Mouse (Mus musculus) midbrain, embryonic 14.5 days (tissue): ENCODE results near the gene Zfp84. TPM values are rescaled to one million over a fixed set of nuclear protein-coding genes. Genes with fewer than 3 reads are reported as not detected.
"Not testable (repeated sequence)": the region's sequence is repeated elsewhere in the genome, so short reads cannot be mapped to it uniquely, and the experiment has no call there.

Experiments used
- ATAC-seq: fragments of 200-750 bp; cut with Nextera tagmentation; 2 replicates; pipeline ENCODE4 v1.8.0; 2017; ENCODE audit warnings: moderate number of reproducible peaks, moderate library complexity; ENCODE audit not compliant: low FRiP score, low TSS enrichment
- DNase-seq: peaks from one replicate; pipeline ENCODE4 v3.0.0-alpha.2; 2015
- H3K27ac ChIP-seq: fragments of 300-500 bp; sonication (generic); replicated peaks from 2 replicates; pipeline ENCODE4 v1.5.1; 2014; ENCODE audit warnings: mild to moderate bottlenecking, low read depth, low read length, moderate library complexity
- H3K27me3 ChIP-seq: fragments of 300-500 bp; sonication (generic); 2 replicates; pipeline ENCODE4 v1.6.1; 2014; ENCODE audit warnings: low read length, control low read depth, mixed read lengths; ENCODE audit not compliant: control insufficient read depth, insufficient read depth
- H3K36me3 ChIP-seq: fragments of 300-500 bp; sonication (generic); 2 replicates; pipeline ENCODE4 v1.6.1; 2014; ENCODE audit warnings: low read length, control low read depth; ENCODE audit not compliant: control insufficient read depth, insufficient read depth
- H3K4me1 ChIP-seq: fragments of 300-500 bp; sonication (generic); 2 replicates; pipeline ENCODE4 v1.6.1; 2014; ENCODE audit warnings: mild to moderate bottlenecking, antibody characterized with exemption, low read length, control low read depth; ENCODE audit not compliant: control insufficient read depth, insufficient read depth
- H3K4me2 ChIP-seq: fragments of 300-500 bp; sonication (generic); 2 replicates; pipeline ENCODE4 v1.6.1; 2014; ENCODE audit warnings: mild to moderate bottlenecking, low read length, moderate library complexity
- H3K4me3 ChIP-seq: fragments of 300-500 bp; sonication (generic); replicated peaks from 2 replicates; pipeline ENCODE4 v1.5.1; 2014; ENCODE audit warnings: low read depth, low read length
- H3K9ac ChIP-seq: fragments of 300-500 bp; sonication (generic); replicated peaks from 2 replicates; pipeline ENCODE4 v1.6.1; 2014; ENCODE audit warnings: mild to moderate bottlenecking, low read length, moderate library complexity
- H3K9me3 ChIP-seq: fragments of 300-500 bp; sonication (generic); 2 replicates; pipeline ENCODE4 v1.6.1; 2016; ENCODE audit warnings: low read length, control low read depth, mixed read lengths; ENCODE audit not compliant: control insufficient read depth
- WGBS: fragments of 180-500 bp; shearing (Covaris S2); extraction: QIAGEN DNeasy Blood & Tissue Kit; methylation state at CpG from one replicate; pipeline ENCODE4 v1.1.7; 2014; 5-methylcytosine and 5-hydroxymethylcytosine counted together
- polyA plus RNA-seq: library from polyadenylated mRNA; unstranded; fragments of >200 nt; fragmentation: Nextera tagmentation; extraction: Ambion mirVana; gene quantifications from 2 replicates; pipeline ENCODE4 v1.2.1, GENCODE M21; 2014

Gene Zfp84
- polyA plus RNA-seq = 20.0 and 21.0 TPM in 2 replicates

DNA sequence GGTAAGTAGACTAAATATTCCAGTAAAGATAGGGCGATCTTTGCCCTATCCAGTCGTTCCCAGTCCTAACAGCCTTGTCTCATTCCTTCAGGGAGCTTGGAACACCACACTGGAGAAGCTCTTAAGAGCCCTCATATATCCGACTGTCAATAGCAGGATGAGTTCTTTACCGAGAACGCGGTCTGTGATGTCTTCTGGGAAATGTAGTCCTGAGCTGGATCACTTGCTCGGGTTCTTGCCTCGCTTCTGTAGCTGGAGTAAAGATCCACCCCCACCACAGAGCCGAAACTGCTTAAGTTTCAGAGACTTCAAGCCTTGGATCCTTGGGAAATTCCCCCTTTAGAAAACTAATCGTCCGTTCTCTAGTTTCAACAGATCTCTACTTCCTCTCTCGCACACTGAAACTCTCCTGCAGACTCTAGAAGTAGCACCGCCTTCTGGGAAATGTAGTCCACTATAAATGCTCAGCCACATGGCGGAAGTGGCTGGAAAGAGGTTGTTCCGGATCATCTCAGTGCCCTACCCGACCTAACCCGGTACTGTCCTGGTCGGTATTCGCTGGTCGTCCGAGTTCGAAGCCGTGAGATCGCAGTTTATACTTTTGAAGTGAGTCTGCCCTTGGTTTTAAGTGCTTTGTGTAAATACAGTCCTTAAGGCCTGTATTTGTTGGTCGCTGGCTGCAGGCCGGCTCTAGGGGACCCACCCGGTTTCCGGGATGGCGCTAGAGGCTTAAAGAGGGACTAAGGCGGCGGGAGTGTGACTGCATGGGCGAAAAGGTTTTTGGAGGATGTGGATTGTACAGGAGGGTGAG lies at the start of gene Zfp84:
Gene Zfp84 (plus strand): TSS at position 463 of the 811 bp plus-strand sequence.
- Histone ChIP-seq H3K27ac (peak within 1 kb of the TSS; percentile 66), H3K4me1 (peaks cover 10% of the 10 kb centered on the region), H3K4me3 (peak within 1 kb of the TSS; percentile 63), H3K36me3 (peaks cover 13% of the 10 kb centered on the region), H3K27me3 (no peaks in the 10 kb centered on the region), H3K9me3 (no peaks in the 10 kb centered on the region), H3K4me2 (peak within 1 kb of the TSS; percentile 58), H3K9ac (peak within 1 kb of the TSS; percentile 55)
- DNase-seq = peak; percentile 95
- peak; percentile 94 for ATAC-seq
- WGBS = under 1% methylated on average over 32 of the region's 32 CpGs

DNA sequence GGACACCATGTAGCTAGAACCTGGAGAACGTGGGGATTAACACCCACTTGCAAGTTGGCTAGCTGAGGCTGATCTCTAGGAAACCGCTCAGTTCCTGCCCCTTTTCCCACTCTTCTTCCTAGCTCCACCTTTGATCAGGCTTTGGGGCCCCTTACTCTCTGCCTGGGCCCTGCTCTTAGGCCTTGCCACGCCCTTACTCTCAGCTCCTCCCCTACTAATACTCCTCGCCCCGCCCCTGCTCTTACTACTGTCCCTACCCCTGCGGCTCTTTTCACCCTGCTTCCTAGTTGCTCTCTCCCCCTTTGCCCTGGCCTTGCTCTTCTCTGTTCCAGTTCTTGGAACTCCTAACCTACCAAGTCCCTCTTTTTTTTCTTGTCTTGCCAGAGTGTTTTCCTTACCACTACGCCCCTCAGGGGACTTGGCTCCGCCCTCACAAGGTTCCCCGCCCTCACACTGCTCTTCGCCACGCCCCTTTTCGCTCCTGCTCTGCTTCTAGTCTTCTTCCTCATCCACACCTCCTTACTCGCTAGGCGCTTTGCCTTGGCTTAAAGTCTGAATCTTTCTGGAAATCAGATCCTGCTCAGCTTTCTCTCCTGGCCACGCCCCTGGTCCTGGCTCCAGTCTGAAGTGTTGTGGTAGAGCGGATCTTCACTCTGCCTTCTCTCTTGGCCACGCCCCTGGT lies 42.8 kb upstream of the Zfp84 start:
- H3K36me3 ChIP-seq, H3K27me3 ChIP-seq, H3K4me3 ChIP-seq, H3K9me3 ChIP-seq, ATAC-seq, H3K4me2 ChIP-seq, H3K27ac ChIP-seq, H3K4me1 ChIP-seq, H3K9ac ChIP-seq: not testable (repeated sequence)
- DNase-seq = peak; percentile 0
- 38% methylated on average over 16 of the region's 17 CpGs for WGBS

DNA sequence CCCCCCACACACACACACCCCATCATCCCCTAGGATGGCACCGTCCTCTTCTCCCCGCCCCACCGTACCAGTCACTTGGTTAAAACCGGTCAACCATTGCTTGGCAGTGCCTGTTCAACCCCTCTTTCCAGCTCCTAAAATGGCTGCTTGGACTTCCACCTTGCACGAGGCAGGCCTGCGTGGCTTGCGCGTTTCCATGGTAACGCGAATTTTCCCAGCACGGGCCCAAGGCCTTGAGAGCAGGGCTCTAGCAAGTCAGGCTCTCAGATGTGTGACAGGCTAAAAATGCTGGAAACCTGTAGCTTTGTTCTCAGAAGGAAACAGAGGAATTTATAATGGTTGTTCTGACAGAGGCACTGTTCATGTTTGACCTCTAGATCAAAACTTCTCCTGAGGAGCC lies 41.5 kb upstream of the Zfp84 start, which contains the start of gene Catsperg2:
Gene Catsperg2 (minus strand): TSS at position 173 of the 400 bp plus-strand sequence.
- not testable (repeated sequence) for H3K4me2 ChIP-seq

DNA sequence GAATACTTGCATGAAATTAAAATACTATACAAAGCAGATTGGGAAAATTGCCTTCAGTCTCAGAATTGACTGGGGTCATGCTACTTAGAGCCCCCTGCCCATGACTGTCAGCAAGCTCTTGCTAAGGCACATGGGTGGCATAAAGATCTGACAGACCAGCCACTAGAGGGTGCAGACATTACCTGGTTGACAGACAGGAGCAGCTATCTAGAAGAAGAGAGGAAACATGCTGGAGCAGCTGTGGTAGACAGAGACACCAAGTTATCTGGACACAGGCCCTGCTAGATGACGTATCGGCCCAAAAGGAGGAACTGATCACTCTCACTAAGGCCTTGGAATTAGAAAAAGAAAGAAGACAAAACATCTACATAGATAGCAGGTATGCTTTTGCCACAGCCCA lies 40.3 kb upstream of the Zfp84 start:
- DNase-seq = no peak
- Histone ChIP-seq H3K4me3 (no peak overlapping the region), H3K36me3 (no peaks in the 10 kb centered on the region), H3K27me3 (no peaks in the 10 kb centered on the region), H3K9me3 (peaks cover 9% of the 10 kb centered on the region; the same call in 1 of the 2 replicates), H3K27ac (no peak overlapping the region), H3K9ac (no peak overlapping the region), H3K4me2 (no peak overlapping the region), H3K4me1 (no peaks in the 10 kb centered on the region)
- no peak for ATAC-seq
- 91% methylated on average over 2 of the region's 2 CpGs for WGBS

More for the DNA sequence above, 41.5 kb upstream of the Zfp84 start, which contains the start of gene Catsperg2:
- not testable (repeated sequence) for H3K36me3 ChIP-seq, H3K27me3 ChIP-seq, H3K4me3 ChIP-seq, H3K27ac ChIP-seq, H3K9me3 ChIP-seq, H3K9ac ChIP-seq, ATAC-seq, H3K4me1 ChIP-seq
- DNase-seq = peak; percentile 31
- WGBS = 48% methylated on average over 11 of the region's 11 CpGs

DNA sequence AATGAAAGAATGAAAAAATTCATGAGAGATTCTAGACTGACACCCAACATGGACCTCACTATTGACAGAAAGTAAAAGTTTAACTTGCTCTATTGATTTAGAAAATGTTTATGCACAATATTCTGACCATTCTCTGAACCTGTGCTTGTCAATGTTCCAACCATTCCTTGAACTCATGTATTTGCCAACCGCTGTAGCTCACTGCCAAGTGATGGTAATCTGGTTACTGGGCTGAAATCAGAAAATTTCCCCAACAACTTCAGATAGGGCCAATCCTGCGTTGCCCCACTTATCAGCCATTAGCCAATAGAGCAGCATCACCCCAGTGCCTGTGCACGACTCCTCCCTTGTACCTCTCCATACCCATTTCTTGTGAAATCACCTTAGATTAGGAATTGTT lies 26.1 kb upstream of the Zfp84 start:
- H3K36me3 ChIP-seq = no peaks in the 10 kb centered on the region
- ATAC-seq (no peak), DNase-seq (no peak)
- H3K4me3 ChIP-seq = no peak overlapping the region
- H3K4me2 ChIP-seq = no peak overlapping the region
- H3K9ac ChIP-seq = no peak overlapping the region
- H3K9me3 ChIP-seq = no peaks in the 10 kb centered on the region
- H3K27me3 ChIP-seq = no peaks in the 10 kb centered on the region
- no peaks in the 10 kb centered on the region for H3K4me1 ChIP-seq
- H3K27ac ChIP-seq = no peak overlapping the region
- WGBS = 87% methylated on average over 3 of the region's 3 CpGs

DNA sequence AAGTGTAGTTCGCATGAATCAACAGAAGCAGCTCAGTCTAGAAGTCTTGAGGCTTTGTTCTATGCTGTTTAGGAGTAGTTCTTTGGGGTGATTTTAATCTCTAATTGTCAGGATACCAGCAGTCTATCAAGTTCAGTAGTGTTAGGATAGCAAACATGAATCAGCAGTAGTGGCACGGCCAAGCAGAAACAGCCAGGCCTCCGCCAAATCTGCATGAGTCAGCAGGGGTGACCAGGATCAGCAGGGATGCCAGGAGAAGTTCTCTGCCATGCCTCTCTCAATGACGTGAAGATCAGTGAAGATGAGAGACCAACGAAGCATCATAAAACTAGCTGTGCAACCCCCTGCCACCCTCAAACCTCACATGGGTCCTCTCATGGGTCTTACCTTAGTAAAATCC lies 7.9 kb upstream of the Zfp84 start:
- Histone ChIP-seq H3K36me3 (no peaks in the 10 kb centered on the region), H3K4me1 (no peaks in the 10 kb centered on the region), H3K27me3 (no peaks in the 10 kb centered on the region), H3K9me3 (no peaks in the 10 kb centered on the region), H3K4me3 (no peak overlapping the region), H3K4me2 (no peak overlapping the region), H3K27ac (no peak overlapping the region), H3K9ac (no peak overlapping the region)
- ATAC-seq (no peak), DNase-seq (no peak)
- 90% methylated on average over 5 of the region's 5 CpGs for WGBS

DNA sequence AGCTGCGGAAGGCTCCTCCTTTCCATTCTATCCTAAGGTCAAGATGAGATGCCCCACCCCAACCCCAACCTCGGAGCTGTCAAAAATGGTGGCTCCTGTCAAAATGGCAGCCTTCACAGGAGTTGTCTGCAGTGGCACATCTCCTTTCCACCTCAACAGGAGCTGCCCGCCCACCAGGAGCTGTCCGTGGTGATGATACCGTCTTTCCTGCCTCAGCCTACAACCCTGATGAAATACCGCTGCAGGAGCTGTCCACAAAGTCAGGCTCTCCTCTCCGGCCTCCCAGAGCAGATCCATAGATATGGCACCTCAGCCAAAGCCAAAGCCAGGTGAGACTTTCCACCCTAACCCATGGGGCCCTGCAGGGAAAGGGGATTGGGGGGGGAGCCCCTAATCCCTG lies 3.6 kb upstream of the Zfp84 start:
- H3K9ac ChIP-seq = no peak overlapping the region
- DNase-seq = no peak
- no peaks in the 10 kb centered on the region for H3K27me3 ChIP-seq
- ATAC-seq = no peak
- no peak overlapping the region for H3K4me2 ChIP-seq
- peaks cover 10% of the 10 kb centered on the region for H3K4me1 ChIP-seq
- WGBS = 81% methylated on average over 7 of the region's 7 CpGs
- H3K9me3 ChIP-seq = no peaks in the 10 kb centered on the region
- H3K27ac ChIP-seq = no peak overlapping the region
- no peaks in the 10 kb centered on the region for H3K36me3 ChIP-seq
- H3K4me3 ChIP-seq = no peak overlapping the region

DNA sequence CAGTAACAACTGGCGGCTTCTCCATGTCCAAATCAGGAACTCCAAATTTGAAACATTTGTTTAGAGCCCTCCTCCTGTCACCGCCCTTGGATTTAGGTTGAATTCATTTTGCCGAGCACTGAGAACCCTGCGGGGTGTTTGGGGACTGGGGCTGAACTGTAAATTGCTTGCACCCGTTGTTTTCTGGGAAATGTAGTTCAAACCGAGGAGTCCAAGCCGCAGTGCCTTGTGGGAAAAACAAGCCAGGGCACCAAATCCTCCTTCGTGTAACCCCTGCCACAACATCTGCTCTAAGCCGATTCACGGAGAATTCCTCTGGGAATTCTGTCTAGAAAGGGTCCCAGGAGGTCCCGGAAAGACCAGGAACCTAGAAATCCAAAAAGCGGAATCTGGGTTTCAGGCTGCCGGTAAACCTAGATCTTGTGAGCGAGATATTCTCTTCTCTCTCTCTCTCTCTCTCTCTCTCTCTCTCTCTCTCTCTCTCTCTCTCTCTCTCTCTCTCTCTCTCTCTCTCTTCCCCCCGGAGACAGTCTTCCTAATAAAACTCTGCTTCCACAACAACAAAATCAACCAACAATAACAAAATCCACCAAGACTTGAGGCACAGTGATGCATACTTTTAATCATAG lies 1.2 kb upstream of the Zfp84 start:
- Histone ChIP-seq H3K27me3 (no peaks in the 10 kb centered on the region), H3K4me3 (peak overlapping the region; percentile 63), H3K4me1 (peaks cover 10% of the 10 kb centered on the region), H3K36me3 (peaks cover 4% of the 10 kb centered on the region), H3K9ac (peak overlapping the region; percentile 50), H3K9me3 (no peaks in the 10 kb centered on the region), H3K27ac (peak overlapping the region; percentile 58), H3K4me2 (peak overlapping the region; percentile 58)
- peak; percentile 70; the same call in 1 of the 2 replicates for ATAC-seq
- WGBS = 1% methylated on average over 15 of the region's 15 CpGs
- DNase-seq = peak; percentile 93
